Comparison of ENCODE assay signal across 25 mouse cellular contexts in genomic region chr12:98832929-98833598, GRCm38 (mm10).
DNase-seq lines count a peak whose midpoint lies in the region; ATAC-seq and TF ChIP-seq lines count a peak whose summit lies in the region.
"Had no signal": no experiment of that assay in that cellular context is flagged by ENCODE, and none has a peak within 500 bp of the region (broad histone marks: within the 10 kb centered on the region; RNA-seq: fewer than 3 reads in every experiment).

No protein-coding gene starts in this region.

- no peak for DNase-seq in liver, postnatal 0 days
- no peak for DNase-seq in liver, embryonic 11.5 days (ENCODE audit: low spot score)
- DNase-seq in kidney, adult 18-20 months = no peak
- DNase-seq: adrenal gland, adult 8-10 months; cerebellum, adult 8-10 months; cerebellum, postnatal 25 days; gastrocnemius, postnatal 25 days; heart, adult 2 months; heart, postnatal 4 days; kidney, postnatal 25 days; midbrain, embryonic 14.5 days; right cerebral cortex, adult 18-20 months; spleen, adult 18-20 months; thymus, postnatal 14 days had no signal

- H3K4me2 ChIP-seq in liver, postnatal 0 days (ENCODE audit: low read depth, low read length) = no peak overlapping the region
- no peak overlapping the region for H3K4me2 ChIP-seq in liver, embryonic 11.5 days
- no peak overlapping the region for H3K4me2 ChIP-seq in hindbrain, embryonic 13.5 days
- H3K4me2 ChIP-seq: heart, embryonic 12.5 days; limb, embryonic 13.5 days had no signal

- no peak overlapping the region for H3K9ac ChIP-seq in liver, postnatal 0 days (replicated peaks)
- no peak overlapping the region for H3K9ac ChIP-seq in liver, embryonic 11.5 days (ENCODE audit: low read depth, low read length)
- no peak overlapping the region for H3K9ac ChIP-seq in hindbrain, embryonic 13.5 days
- H3K9ac ChIP-seq: heart, embryonic 12.5 days; limb, embryonic 13.5 days; liver, embryonic 14.5 days had no signal

- H3K9me3 ChIP-seq in liver, postnatal 0 days (ENCODE audit: low read length) = no peaks in the 10 kb centered on the region
- H3K9me3 ChIP-seq in liver, embryonic 11.5 days (ENCODE audit: control insufficient read depth, low read length) = no peaks in the 10 kb centered on the region
- H3K9me3 ChIP-seq in hindbrain, embryonic 13.5 days = no peaks in the 10 kb centered on the region
- H3K9me3 ChIP-seq: heart, embryonic 12.5 days; limb, embryonic 13.5 days had no signal

- no peak overlapping the region for H3K27ac ChIP-seq in liver, postnatal 0 days (ENCODE audit: low read depth)
- H3K27ac ChIP-seq in liver, embryonic 11.5 days (ENCODE audit: low read depth, low read length) = no peak overlapping the region
- peak overlapping the region; percentile 66 for H3K27ac ChIP-seq in bone marrow, adult 2 months (ENCODE audit: control insufficient read depth, insufficient read depth, low read depth, low read length, poor library complexity)
- no peak overlapping the region for H3K27ac ChIP-seq in hindbrain, embryonic 13.5 days
- H3K27ac ChIP-seq: heart, adult 2 months; limb, embryonic 13.5 days; liver, embryonic 14.5 days had no signal

- ATAC-seq in liver, postnatal 0 days = peak; percentile 41
- ATAC-seq in liver, embryonic 11.5 days (replicated peaks; ENCODE audit: low FRiP score) = no peak
- ATAC-seq in common myeloid progenitor, adult 5-6 weeks (replicated peaks; ENCODE audit: low read depth, poor library complexity, severe bottlenecking) = peak; percentile 36
- ATAC-seq in megakaryocyte, adult 5-6 weeks (ENCODE audit: poor library complexity, severe bottlenecking) = peak; percentile 82
- ATAC-seq in hindbrain, embryonic 13.5 days (ENCODE audit: low FRiP score) = no peak
- ATAC-seq: activated CD4-positive, CD25-positive, alpha-beta regulatory T cell, adult 4 months; forebrain, embryonic 14.5 days; hindbrain, embryonic 16.5 days had no signal

- H3K4me1 ChIP-seq in liver, postnatal 0 days (ENCODE audit: insufficient read depth) = no peaks in the 10 kb centered on the region
- no peaks in the 10 kb centered on the region for H3K4me1 ChIP-seq in liver, embryonic 11.5 days (replicated peaks; ENCODE audit: control insufficient read depth, insufficient read depth, low read length)
- peaks cover 3% of the 10 kb centered on the region; the same call in 1 of the 2 replicates for H3K4me1 ChIP-seq in bone marrow, adult 2 months (ENCODE audit: control insufficient read depth, insufficient read depth, low read length)
- no peaks in the 10 kb centered on the region for H3K4me1 ChIP-seq in hindbrain, embryonic 13.5 days (replicated peaks)

- no peaks in the 10 kb centered on the region for H3K27me3 ChIP-seq in liver, postnatal 0 days (ENCODE audit: insufficient read depth, low read length)
- no peaks in the 10 kb centered on the region for H3K27me3 ChIP-seq in liver, embryonic 11.5 days (replicated peaks; ENCODE audit: control insufficient read depth, insufficient read depth, low read length)
- H3K27me3 ChIP-seq in hindbrain, embryonic 13.5 days = no peaks in the 10 kb centered on the region
- H3K27me3 ChIP-seq: CH12.LX; heart, embryonic 12.5 days; limb, embryonic 13.5 days had no signal

- TF ChIP-seq EP300 in liver, postnatal 0 days (IDR thresholded peaks at IDR 0.05; ENCODE audit: low read depth) = no peak

- TF ChIP-seq POLR2A in bone marrow, adult 2 months (IDR thresholded peaks at IDR 0.05; ENCODE audit: borderline replicate concordance, control insufficient read depth, low read depth, low read length) = no peak

- H3K4me3 ChIP-seq in liver, postnatal 0 days (ENCODE audit: low read depth, low read length) = no peak overlapping the region
- H3K4me3 ChIP-seq in liver, embryonic 11.5 days (ENCODE audit: low read depth, low read length) = no peak overlapping the region
- no peak overlapping the region for H3K4me3 ChIP-seq in bone marrow, adult 2 months (replicated peaks; ENCODE audit: control insufficient read depth, low read depth, low read length)
- no peak overlapping the region for H3K4me3 ChIP-seq in hindbrain, embryonic 13.5 days
- H3K4me3 ChIP-seq: heart, adult 2 months; heart, embryonic 12.5 days; limb, embryonic 13.5 days had no signal

- no peak for TF ChIP-seq CTCF in liver, postnatal 0 days (IDR thresholded peaks at IDR 0.05; ENCODE audit: low read depth)
- TF ChIP-seq CTCF in bone marrow, adult 2 months (IDR thresholded peaks at IDR 0.05; ENCODE audit: control insufficient read depth, insufficient read depth, low read length) = no peak

- 69% methylated on average over 8 of the region's 8 CpGs for WGBS in liver, postnatal 0 days (ENCODE audit: insufficient replicate concordance)
- WGBS in liver, embryonic 11.5 days = 80% methylated on average over 8 of the region's 8 CpGs
- WGBS in bone marrow, adult 2 months = 42% methylated on average over 8 of the region's 8 CpGs
- 92% methylated on average over 8 of the region's 8 CpGs for WGBS in hindbrain, embryonic 13.5 days

- no peaks in the 10 kb centered on the region for H3K36me3 ChIP-seq in liver, postnatal 0 days (replicated peaks; ENCODE audit: insufficient read depth, low read length)
- H3K36me3 ChIP-seq in liver, embryonic 11.5 days (ENCODE audit: control insufficient read depth, insufficient read depth, low read length) = no peaks in the 10 kb centered on the region
- peaks cover 52% of the 10 kb centered on the region for H3K36me3 ChIP-seq in hindbrain, embryonic 13.5 days
- H3K36me3 ChIP-seq: heart, embryonic 12.5 days; limb, embryonic 13.5 days had no signal

Comparison
In these comparisons a context has a peak if more than half of its experiments do, and no peak if none do; other contexts are left out.
1. ATAC-seq: peak in liver, postnatal 0 days (single experiment), common myeloid progenitor, adult 5-6 weeks (single experiment) and megakaryocyte, adult 5-6 weeks (single experiment); none in liver, embryonic 11.5 days (single experiment) and hindbrain, embryonic 13.5 days (single experiment).